Mouse (Mus musculus): Measurements from ENCODE around the gene Serhl. TPM values are rescaled to one million over a fixed set of nuclear protein-coding genes. Genes with fewer than 3 reads are reported as not detected.

The Serhl gene
- polyA plus RNA-seq, 1 experiment from 2014 or later: 59.4 TPM

GRCm38 (mm10) chr15:83086636-83087328 lies 2.5 kb upstream of the Serhl start:
- Histone ChIP-seq H3K27ac (no peak overlapping the region), H3K27me3 (peaks cover 25% of the 10 kb centered on the region), H3K4me1 (peaks cover 27% of the 10 kb centered on the region), H3K9me3 (replicated peaks) (no peaks in the 10 kb centered on the region), H3K36me3 (no peaks in the 10 kb centered on the region), H3K4me3 (replicated peaks) (no peak overlapping the region), H3K4me2 (no peak overlapping the region), H3K9ac (no peak overlapping the region)
- 85% methylated on average over 13 of the region's 13 CpGs for WGBS
- no peak for ATAC-seq (replicated peaks; ENCODE audit: low FRiP score)

DNA sequence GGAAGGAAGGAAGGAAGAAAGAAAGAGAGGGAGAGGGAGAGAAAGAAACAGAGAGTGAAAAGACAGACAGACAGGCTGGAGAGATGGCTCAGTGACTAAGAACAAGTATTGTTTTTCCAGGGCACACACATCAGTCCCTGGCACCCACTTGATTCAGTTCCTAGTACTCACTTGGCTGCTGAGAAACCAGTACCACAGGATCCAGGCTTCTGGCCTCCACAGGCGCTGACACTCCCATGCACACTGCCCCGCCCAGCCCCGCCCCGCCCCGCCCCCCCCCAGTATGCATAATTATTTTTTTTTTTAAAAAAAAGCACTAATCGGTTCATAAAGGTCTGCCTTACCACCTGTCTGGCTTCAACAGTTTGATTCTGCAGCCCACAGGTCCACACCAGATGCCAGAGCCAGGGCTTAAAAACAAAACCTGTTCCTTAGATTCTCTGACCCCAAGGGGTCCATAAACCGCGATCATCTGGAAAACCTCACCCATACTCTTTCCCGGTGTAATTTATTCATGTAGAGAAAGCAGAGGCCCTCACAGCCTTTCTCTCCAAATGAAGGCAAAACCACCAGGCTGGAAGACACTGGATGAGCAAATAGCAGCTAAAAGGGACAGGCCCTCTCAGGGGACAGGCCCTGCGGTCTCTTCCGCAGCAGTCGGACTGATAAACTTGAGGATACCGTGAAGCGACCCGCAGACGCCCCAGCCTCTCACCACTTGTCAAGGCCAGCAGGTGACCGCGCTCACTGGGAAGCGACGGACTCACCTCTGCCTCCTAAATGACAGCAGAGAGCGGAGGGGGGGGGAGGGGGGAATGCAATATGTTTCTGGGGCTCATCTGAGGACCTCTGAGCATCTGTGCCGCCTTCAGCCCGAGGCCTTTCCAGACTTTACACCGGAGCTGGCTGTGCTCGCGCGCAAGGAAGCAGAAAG lies 544 bp upstream of the Serhl start:
- Histone ChIP-seq H3K9ac (0 out of 2 replicates have a peak overlapping the region, but pooled peaks have one; percentile 12), H3K36me3 (no peaks in the 10 kb centered on the region), H3K27ac (no peak overlapping the region), H3K4me3 (replicated peaks) (no peak overlapping the region), H3K4me1 (peaks cover 24% of the 10 kb centered on the region), H3K27me3 (peaks cover 25% of the 10 kb centered on the region), H3K9me3 (replicated peaks) (no peaks in the 10 kb centered on the region), H3K4me2 (peak overlapping the region; percentile 29)
- 8% methylated on average over 27 of the region's 27 CpGs for WGBS
- ATAC-seq (replicated peaks; ENCODE audit: low FRiP score): no peak

DNA sequence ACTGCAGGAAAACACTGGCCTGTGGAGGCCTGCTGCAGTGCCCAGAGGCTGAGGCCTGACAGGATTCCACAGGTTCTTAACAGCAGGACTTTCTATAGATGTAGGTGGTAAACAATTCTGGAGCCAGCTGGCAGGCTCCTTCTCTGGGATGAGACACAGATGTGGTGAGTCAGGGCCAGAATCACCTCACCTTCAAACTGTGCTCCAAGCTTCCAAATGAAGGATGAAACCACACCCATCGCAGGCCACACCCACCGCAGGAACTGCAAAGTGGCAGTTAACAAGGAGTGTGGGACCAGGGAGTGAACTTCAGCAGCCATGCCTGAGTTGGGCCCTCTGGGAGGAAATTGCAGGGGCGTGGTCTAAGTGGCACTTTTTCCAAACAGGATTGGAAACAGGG lies 1.6 kb downstream of the Serhl start:
- Histone ChIP-seq H3K9ac (no peak overlapping the region), H3K4me1 (peaks cover 18% of the 10 kb centered on the region), H3K27ac (no peak overlapping the region), H3K9me3 (replicated peaks) (no peaks in the 10 kb centered on the region), H3K27me3 (peaks cover 25% of the 10 kb centered on the region), H3K4me2 (no peak overlapping the region), H3K36me3 (no peaks in the 10 kb centered on the region), H3K4me3 (replicated peaks) (no peak overlapping the region)
- ATAC-seq (replicated peaks; ENCODE audit: low FRiP score): no peak
- WGBS: 42% methylated on average over 3 of the region's 3 CpGs

DNA sequence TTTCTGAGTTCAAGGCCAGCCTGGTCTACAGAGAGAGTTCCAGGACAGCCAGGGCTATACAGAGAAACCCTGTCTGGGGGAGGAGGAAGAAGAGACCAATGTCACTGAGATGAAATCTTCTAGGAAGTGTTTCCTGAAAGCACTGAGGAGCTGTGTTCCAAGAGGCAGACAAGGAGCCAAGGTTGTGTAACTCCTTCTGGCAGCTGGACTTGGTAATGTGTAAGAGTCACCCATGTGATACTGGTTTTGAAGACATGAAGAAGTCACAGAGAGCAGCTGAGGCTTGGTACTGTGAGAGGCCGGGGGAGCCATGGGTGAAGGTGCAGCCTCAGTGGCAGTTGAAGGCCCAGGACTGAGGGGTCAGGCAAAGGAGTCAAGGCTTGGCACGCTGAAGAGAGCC lies 4.4 kb downstream of the Serhl start:
- no peak overlapping the region for H3K9ac ChIP-seq
- no peak overlapping the region for H3K4me3 ChIP-seq (replicated peaks)
- H3K27me3 ChIP-seq: peaks cover 23% of the 10 kb centered on the region
- no peak overlapping the region for H3K27ac ChIP-seq
- no peak overlapping the region for H3K4me2 ChIP-seq
- peaks cover 8% of the 10 kb centered on the region for H3K4me1 ChIP-seq
- ATAC-seq (replicated peaks; ENCODE audit: low FRiP score): no peak
- H3K9me3 ChIP-seq (replicated peaks): no peaks in the 10 kb centered on the region
- WGBS: 81% methylated on average over 2 of the region's 2 CpGs
- no peaks in the 10 kb centered on the region for H3K36me3 ChIP-seq

GRCm38 (mm10) chr15:83095950-83096349 lies 6.6 kb downstream of the Serhl start:
- Histone ChIP-seq H3K9me3 (replicated peaks) (no peaks in the 10 kb centered on the region), H3K4me2 (no peak overlapping the region), H3K27ac (no peak overlapping the region), H3K4me1 (peaks cover 15% of the 10 kb centered on the region), H3K4me3 (replicated peaks) (no peak overlapping the region), H3K27me3 (peaks cover 13% of the 10 kb centered on the region; the same call in 1 of the 2 replicates), H3K9ac (no peak overlapping the region), H3K36me3 (no peaks in the 10 kb centered on the region)
- no peak for ATAC-seq (replicated peaks; ENCODE audit: low FRiP score)
- 51% methylated on average over 2 of the region's 2 CpGs for WGBS

- Histone ChIP-seq H3K4me2 (peak overlapping the region; percentile 86), H3K9ac (peak overlapping the region; percentile 75), H3K27ac (peak overlapping the region; percentile 65), H3K4me3 (replicated peaks) (peak overlapping the region; percentile 62), H3K36me3 (no peaks in the 10 kb centered on the region), H3K9me3 (replicated peaks) (no peaks in the 10 kb centered on the region), H3K27me3 (peaks cover 13% of the 10 kb centered on the region; the same call in 1 of the 2 replicates), H3K4me1 (peaks cover 24% of the 10 kb centered on the region)
- 2% methylated on average over 31 of the region's 31 CpGs for WGBS
- peak; percentile 93 for ATAC-seq (replicated peaks; ENCODE audit: low FRiP score)
These were observed 10.4 kb downstream of the Serhl start for GRCm38 (mm10) chr15:83099533-83100331.

- H3K27me3 ChIP-seq: peaks cover 13% of the 10 kb centered on the region; the same call in 1 of the 2 replicates
- H3K4me2 ChIP-seq: peak overlapping the region; percentile 86
- peak overlapping the region; percentile 75 for H3K9ac ChIP-seq
- H3K9me3 ChIP-seq (replicated peaks): no peaks in the 10 kb centered on the region
- WGBS: 2% methylated on average over 8 of the region's 8 CpGs
- peak overlapping the region; percentile 62 for H3K4me3 ChIP-seq (replicated peaks)
- H3K4me1 ChIP-seq: peaks cover 24% of the 10 kb centered on the region
- peak overlapping the region; percentile 65 for H3K27ac ChIP-seq
- 0 out of 2 replicates have a peak, but pooled peaks cover under 1% of the 10 kb centered on the region for H3K36me3 ChIP-seq
- peak; percentile 73 for ATAC-seq (replicated peaks; ENCODE audit: low FRiP score)
These were observed 11.0 kb downstream of the Serhl start for GRCm38 (mm10) chr15:83100332-83100662.

DNA sequence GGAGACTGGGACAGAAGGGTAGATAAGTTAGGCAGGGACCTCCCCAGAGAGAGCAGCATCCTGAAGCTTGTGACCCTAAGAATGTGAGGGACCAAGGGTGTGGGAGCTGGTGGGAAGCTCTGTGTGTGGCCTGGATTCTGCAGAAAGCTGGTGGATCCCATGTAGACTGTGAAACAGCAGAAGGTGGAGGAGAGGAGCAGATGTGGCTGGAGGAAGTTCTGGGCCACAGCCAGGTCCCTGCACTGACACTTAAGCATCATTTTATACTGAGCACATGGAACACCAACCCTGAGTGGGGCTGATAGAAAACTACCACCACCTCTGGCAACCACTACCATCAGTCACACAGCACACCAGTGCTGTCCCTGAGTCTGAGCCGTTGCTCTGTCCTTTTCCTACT lies 13.8 kb downstream of the Serhl start:
- H3K4me1 ChIP-seq: peaks cover 24% of the 10 kb centered on the region
- no peak overlapping the region for H3K4me3 ChIP-seq (replicated peaks)
- no peak for ATAC-seq (replicated peaks; ENCODE audit: low FRiP score)
- no peak overlapping the region for H3K9ac ChIP-seq
- no peak overlapping the region for H3K27ac ChIP-seq
- H3K27me3 ChIP-seq: peaks cover 9% of the 10 kb centered on the region; the same call in 1 of the 2 replicates
- 69% methylated on average over 1 of the region's 1 CpGs for WGBS
- peaks cover 7% of the 10 kb centered on the region; the same call in 1 of the 2 replicates for H3K36me3 ChIP-seq
- H3K9me3 ChIP-seq (replicated peaks): no peaks in the 10 kb centered on the region
- no peak overlapping the region for H3K4me2 ChIP-seq

GRCm38 (mm10) chr15:83106426-83106825 lies 17.1 kb downstream of the Serhl start:
- Histone ChIP-seq H3K36me3 (peaks cover 10% of the 10 kb centered on the region; the same call in 1 of the 2 replicates), H3K4me1 (peaks cover 6% of the 10 kb centered on the region), H3K9me3 (replicated peaks) (no peaks in the 10 kb centered on the region), H3K4me3 (replicated peaks) (no peak overlapping the region), H3K27me3 (no peaks in the 10 kb centered on the region), H3K4me2 (no peak overlapping the region), H3K27ac (no peak overlapping the region), H3K9ac (no peak overlapping the region)
- 61% methylated on average over 6 of the region's 6 CpGs for WGBS
- no peak for ATAC-seq (replicated peaks; ENCODE audit: low FRiP score)

DNA sequence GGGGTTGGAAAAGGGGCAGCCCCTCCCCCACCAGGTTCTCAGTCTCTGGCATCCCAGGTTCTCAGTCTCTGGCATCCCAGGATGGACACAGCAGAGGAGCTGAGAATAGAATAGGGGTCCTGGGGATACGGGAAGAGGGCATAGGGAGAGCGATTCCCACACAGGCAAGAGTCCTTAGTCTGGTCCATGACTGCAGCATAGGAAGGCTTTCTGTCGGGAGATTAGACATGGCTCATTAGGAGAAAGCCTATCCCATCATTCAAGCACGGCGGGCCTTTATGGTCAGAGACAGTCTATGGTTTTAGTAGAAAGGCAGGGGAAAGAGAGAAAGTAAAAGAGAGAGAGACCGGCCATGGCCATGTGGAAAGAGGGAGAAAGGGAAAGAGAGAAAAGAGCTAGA lies 18.5 kb downstream of the Serhl start:
- Histone ChIP-seq H3K27ac (no peak overlapping the region), H3K4me2 (no peak overlapping the region), H3K36me3 (peaks cover 10% of the 10 kb centered on the region; the same call in 1 of the 2 replicates), H3K27me3 (no peaks in the 10 kb centered on the region), H3K4me3 (replicated peaks) (no peak overlapping the region), H3K9ac (no peak overlapping the region), H3K4me1 (peaks cover 4% of the 10 kb centered on the region; the same call in 1 of the 2 replicates), H3K9me3 (replicated peaks) (no peaks in the 10 kb centered on the region)
- no peak for ATAC-seq (replicated peaks; ENCODE audit: low FRiP score)
- WGBS: 47% methylated on average over 6 of the region's 6 CpGs

DNA sequence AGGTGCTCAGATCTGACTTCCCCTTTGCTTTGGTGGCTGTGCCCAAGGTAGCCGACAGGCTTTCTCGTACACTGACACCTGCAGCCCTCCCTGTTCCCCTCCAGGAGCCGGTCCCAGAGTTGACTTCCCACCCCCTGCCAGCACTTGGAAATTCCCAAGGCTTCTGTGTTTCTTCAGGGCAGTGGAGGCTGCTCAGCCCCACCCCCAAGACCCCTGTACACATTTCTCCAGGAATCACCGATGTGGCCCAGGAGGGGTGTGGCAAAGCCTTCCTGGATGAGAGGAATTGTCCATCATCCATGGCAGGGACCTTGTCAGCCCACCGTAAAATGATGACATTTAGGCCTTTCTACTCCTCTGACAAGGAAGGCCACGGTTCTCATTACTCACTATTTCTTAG lies 22.0 kb downstream of the Serhl start:
- peaks cover 7% of the 10 kb centered on the region for H3K4me1 ChIP-seq
- H3K4me2 ChIP-seq: no peak overlapping the region
- H3K9ac ChIP-seq: no peak overlapping the region
- WGBS: 61% methylated on average over 6 of the region's 6 CpGs
- H3K4me3 ChIP-seq (replicated peaks): no peak overlapping the region
- H3K9me3 ChIP-seq (replicated peaks): no peaks in the 10 kb centered on the region
- peaks cover 23% of the 10 kb centered on the region for H3K36me3 ChIP-seq
- H3K27me3 ChIP-seq: no peaks in the 10 kb centered on the region
- no peak overlapping the region for H3K27ac ChIP-seq
- no peak for ATAC-seq (replicated peaks; ENCODE audit: low FRiP score)
